Mouse (Mus musculus) ES-E14 (cell line): ENCODE results near the gene Abhd2.

Source experiments
- CHD2 ChIP-seq: IDR thresholded peaks from 2 replicates; pipeline ENCODE4 v1.6.1; 2014; ENCODE audit warnings: mild to moderate bottlenecking, low read depth, low read length, inconsistent platforms
- HCFC1 ChIP-seq: IDR thresholded peaks from 2 replicates; pipeline ENCODE4 v1.6.1; 2012; ENCODE audit warnings: low read length, inconsistent platforms, borderline replicate concordance; ENCODE audit not compliant: insufficient read depth
- MAFK ChIP-seq: IDR thresholded peaks from 2 replicates; pipeline ENCODE4 v1.6.1; 2014; ENCODE audit warnings: mild to moderate bottlenecking, low read depth, low read length, inconsistent platforms; ENCODE audit not compliant: insufficient read depth

DNA sequence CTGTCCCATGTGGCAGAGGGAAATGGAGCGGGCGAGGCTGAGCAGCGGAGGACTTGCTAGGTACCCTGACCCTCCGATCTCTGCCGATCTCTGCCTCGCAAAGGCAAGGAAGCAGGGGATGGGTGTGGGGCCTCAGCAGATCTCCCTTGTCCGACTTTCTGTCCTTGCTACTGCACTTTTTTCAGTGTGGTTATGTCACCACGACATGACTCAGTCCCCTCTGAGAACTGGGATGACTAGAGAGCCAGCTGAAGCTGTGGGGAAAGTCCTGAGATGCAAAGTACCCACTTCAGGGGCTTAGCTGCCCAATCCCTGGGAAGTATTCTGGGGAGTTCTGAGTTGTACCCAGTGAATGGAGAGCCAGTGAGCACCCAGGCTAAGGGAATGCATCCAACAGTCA is 114.1 kb downstream of the Abhd2 start:
- TF ChIP-seq HCFC1 (no peak), CHD2 (no peak), MAFK (no peak)
